Mouse (Mus musculus) ES-Bruce4 (cell line): ENCODE measurements at regions not wholly inside any gene's neighbourhood (a gene's known extent, or its start where the extent isn't known, plus 50 kb on each side); places are given as distances from the start of the nearest gene placed in this dataset.

ENCODE experiments used
- CTCF ChIP-seq: IDR thresholded peaks from one replicate; pipeline ENCODE4 v1.8.1; 2011; ENCODE audit warnings: low read depth, low read length
- POLR2A ChIP-seq: IDR thresholded peaks from one replicate; pipeline ENCODE4 v1.8.1; 2011; ENCODE audit warnings: low read length; ENCODE audit not compliant: insufficient read depth

DNA sequence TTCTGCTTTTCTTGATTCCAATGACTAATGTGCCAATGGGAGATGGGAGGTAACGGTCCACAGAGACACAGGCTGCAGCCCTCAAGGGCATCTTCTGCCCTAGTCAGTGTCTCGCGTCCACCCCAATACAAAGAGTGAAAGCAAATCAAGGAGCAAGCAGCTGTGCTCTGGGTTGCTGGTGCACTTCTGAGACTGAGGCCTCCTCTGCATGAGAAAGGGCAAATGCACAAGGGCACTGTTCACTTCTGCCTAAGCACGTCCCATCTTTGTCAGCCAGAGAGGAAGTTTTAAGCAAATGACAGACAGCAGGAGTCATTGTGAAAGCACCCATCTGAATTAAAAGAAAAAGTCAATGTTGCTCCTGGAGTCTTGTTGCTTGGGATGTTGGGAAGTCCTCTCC is 224.3 kb downstream of the Irx2 start:
- TF ChIP-seq CTCF (no peak), POLR2A (no peak)
